Mouse (Mus musculus) stomach, embryonic 15.5 days (tissue): ENCODE data around the gene Shbg. TPM values are rescaled to one million over a fixed set of nuclear protein-coding genes. Genes with fewer than 3 reads are reported as not detected.

ENCODE experiments used
- ATAC-seq: fragments of 200-750 bp; cut with Nextera tagmentation; 2 replicates; pipeline ENCODE4 v1.8.0; 2017; ENCODE audit warnings: low read depth, moderate number of reproducible peaks, moderate TSS enrichment; ENCODE audit not compliant: insufficient read depth, low FRiP score
- H3K27ac ChIP-seq: fragments of 300-500 bp; sonication (generic); 2 replicates; pipeline ENCODE4 v1.5.1; 2015; ENCODE audit warnings: mild to moderate bottlenecking, inconsistent platforms
- H3K27me3 ChIP-seq: fragments of 300-500 bp; sonication (generic); replicated peaks from 2 replicates; pipeline ENCODE4 v1.6.1; 2015; ENCODE audit warnings: inconsistent platforms
- H3K36me3 ChIP-seq: fragments of 300-500 bp; sonication (generic); 2 replicates; pipeline ENCODE4 v1.6.1; 2015; ENCODE audit warnings: inconsistent platforms
- H3K4me1 ChIP-seq: fragments of 300-500 bp; sonication (generic); 2 replicates; pipeline ENCODE4 v1.6.1; 2015; ENCODE audit warnings: inconsistent platforms
- H3K4me2 ChIP-seq: fragments of 300-500 bp; sonication (generic); 2 replicates; pipeline ENCODE4 v1.6.1; 2015; ENCODE audit warnings: mild to moderate bottlenecking, inconsistent platforms
- H3K4me3 ChIP-seq: fragments of 300-500 bp; sonication (generic); replicated peaks from 2 replicates; pipeline ENCODE4 v1.5.1; 2015; ENCODE audit warnings: inconsistent platforms
- H3K9ac ChIP-seq: fragments of 300-500 bp; sonication (generic); 2 replicates; pipeline ENCODE4 v1.6.1; 2015; ENCODE audit warnings: inconsistent platforms
- H3K9me3 ChIP-seq: fragments of 300-500 bp; sonication (generic); 2 replicates; pipeline ENCODE4 v1.6.1; 2016; ENCODE audit warnings: inconsistent platforms
- WGBS: fragments of 180-500 bp; shearing (Covaris S2); methylation state at CpG from one replicate; pipeline ENCODE4 v1.1.7; 2015; 5-methylcytosine and 5-hydroxymethylcytosine counted together
- polyA plus RNA-seq: library from polyadenylated mRNA; unstranded; fragments of >200 nt; fragmentation: Nextera tagmentation; extraction: Ambion mirVana; gene quantifications from 2 replicates; pipeline ENCODE4 v1.2.1, GENCODE M21; 2015

Shbg gene
- polyA plus RNA-seq, 1 experiment from 2014 or later, result 2.1 TPM

- no peaks in the 10 kb centered on the region for H3K27me3 ChIP-seq
- WGBS, result 67% methylated on average over 10 of the region's 10 CpGs
- peak overlapping the region; percentile 86 for H3K27ac ChIP-seq
- H3K9me3 ChIP-seq, result no peaks in the 10 kb centered on the region
- H3K36me3 ChIP-seq, result peaks cover 34% of the 10 kb centered on the region
- no peak for ATAC-seq
- H3K9ac ChIP-seq, result peak overlapping the region; percentile 4; the same call in 1 of the 2 replicates
- H3K4me1 ChIP-seq, result peaks cover 27% of the 10 kb centered on the region
- H3K4me2 ChIP-seq, result peak overlapping the region; percentile 40
- H3K4me3 ChIP-seq, result peak overlapping the region; percentile 13; the same call in 1 of the 2 replicates
Observed at GRCm38 (mm10) chr11:69656617-69657461, 39.1 kb upstream of the Shbg start.

- no peaks in the 10 kb centered on the region for H3K27me3 ChIP-seq
- H3K36me3 ChIP-seq, result peaks cover 39% of the 10 kb centered on the region
- peaks cover 20% of the 10 kb centered on the region for H3K4me1 ChIP-seq
- peak overlapping the region; percentile 40 for H3K4me2 ChIP-seq
- no peaks in the 10 kb centered on the region for H3K9me3 ChIP-seq
- no peak for ATAC-seq
- peak overlapping the region; percentile 22; the same call in 1 of the 2 replicates for H3K4me3 ChIP-seq
- H3K9ac ChIP-seq, result peak overlapping the region; percentile 5; the same call in 1 of the 2 replicates
- WGBS, result 76% methylated on average over 5 of the region's 5 CpGs
- H3K27ac ChIP-seq, result peak overlapping the region; percentile 86
Observed at GRCm38 (mm10) chr11:69656065-69656455, 38.4 kb upstream of the Shbg start.

- no peaks in the 10 kb centered on the region for H3K27me3 ChIP-seq
- H3K36me3 ChIP-seq, result peaks cover 45% of the 10 kb centered on the region
- H3K4me2 ChIP-seq, result peak within 1 kb of the TSS; percentile 40
Observed at GRCm38 (mm10) chr11:69655264-69656064, 37.8 kb upstream of the Shbg start, which contains the start of gene Sox15. Gene Sox15, plus strand, starts transcription at chr11:69655314.

GRCm38 (mm10) chr11:69654760-69655159, 37.1 kb upstream of the Shbg start:
- Histone ChIP-seq H3K4me2 (peak overlapping the region; percentile 40; the same call in 1 of the 2 replicates), H3K36me3 (peaks cover 52% of the 10 kb centered on the region), H3K9ac (no peak overlapping the region), H3K4me3 (peak overlapping the region; percentile 22; the same call in 1 of the 2 replicates), H3K4me1 (peaks cover 20% of the 10 kb centered on the region), H3K9me3 (no peaks in the 10 kb centered on the region), H3K27ac (peak overlapping the region; percentile 86), H3K27me3 (no peaks in the 10 kb centered on the region)
- WGBS, result 34% methylated on average over 9 of the region's 9 CpGs
- 0 out of 2 replicates have a peak, but pooled peaks have one; percentile 18 for ATAC-seq

More at GRCm38 (mm10) chr11:69655264-69656064, 37.8 kb upstream of the Shbg start, which contains the start of gene Sox15:
- H3K4me3 ChIP-seq, result peak within 1 kb of the TSS; percentile 22
- 21% methylated on average over 34 of the region's 34 CpGs for WGBS
- H3K4me1 ChIP-seq, result peaks cover 20% of the 10 kb centered on the region
- H3K27ac ChIP-seq, result peak within 1 kb of the TSS; percentile 86
- H3K9ac ChIP-seq, result peak within 1 kb of the TSS; percentile 5; the same call in 1 of the 2 replicates
- H3K9me3 ChIP-seq, result no peaks in the 10 kb centered on the region
- peak; percentile 65; the same call in 1 of the 2 replicates for ATAC-seq

DNA sequence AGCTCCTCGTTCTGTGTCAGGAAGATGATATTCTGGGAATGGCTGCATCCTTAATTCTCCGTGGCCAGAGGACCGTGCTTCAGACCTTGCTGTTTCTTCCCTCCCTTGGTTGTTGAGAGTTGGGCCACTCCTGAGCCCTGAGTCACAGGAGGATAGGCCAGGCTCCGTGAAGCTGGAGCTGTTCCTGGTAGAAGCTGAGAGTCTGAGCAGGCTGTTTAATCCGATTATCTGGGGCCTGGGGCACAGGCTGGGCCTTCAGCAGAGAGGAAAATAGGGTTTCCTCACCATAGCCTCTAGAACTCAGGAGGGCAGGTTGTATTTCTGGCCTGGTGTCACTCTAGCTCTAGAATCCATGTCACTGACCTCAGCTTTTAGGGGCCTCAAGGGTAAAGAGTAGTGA, 35.7 kb upstream of the Shbg start:
- no peaks in the 10 kb centered on the region for H3K27me3 ChIP-seq
- no peak overlapping the region for H3K4me3 ChIP-seq
- H3K4me1 ChIP-seq, result peaks cover 20% of the 10 kb centered on the region
- ATAC-seq, result no peak
- peaks cover 56% of the 10 kb centered on the region for H3K36me3 ChIP-seq
- WGBS, result 69% methylated on average over 5 of the region's 5 CpGs
- no peak overlapping the region for H3K4me2 ChIP-seq
- H3K27ac ChIP-seq, result no peak overlapping the region
- H3K9ac ChIP-seq, result no peak overlapping the region
- H3K9me3 ChIP-seq, result no peaks in the 10 kb centered on the region

GRCm38 (mm10) chr11:69645860-69646259, 28.2 kb upstream of the Shbg start:
- Histone ChIP-seq H3K4me3 (no peak overlapping the region), H3K4me1 (no peaks in the 10 kb centered on the region), H3K27me3 (no peaks in the 10 kb centered on the region), H3K36me3 (peaks cover 72% of the 10 kb centered on the region), H3K9me3 (no peaks in the 10 kb centered on the region), H3K4me2 (no peak overlapping the region), H3K9ac (no peak overlapping the region), H3K27ac (no peak overlapping the region)
- WGBS, result 89% methylated on average over 5 of the region's 5 CpGs
- ATAC-seq, result no peak

DNA sequence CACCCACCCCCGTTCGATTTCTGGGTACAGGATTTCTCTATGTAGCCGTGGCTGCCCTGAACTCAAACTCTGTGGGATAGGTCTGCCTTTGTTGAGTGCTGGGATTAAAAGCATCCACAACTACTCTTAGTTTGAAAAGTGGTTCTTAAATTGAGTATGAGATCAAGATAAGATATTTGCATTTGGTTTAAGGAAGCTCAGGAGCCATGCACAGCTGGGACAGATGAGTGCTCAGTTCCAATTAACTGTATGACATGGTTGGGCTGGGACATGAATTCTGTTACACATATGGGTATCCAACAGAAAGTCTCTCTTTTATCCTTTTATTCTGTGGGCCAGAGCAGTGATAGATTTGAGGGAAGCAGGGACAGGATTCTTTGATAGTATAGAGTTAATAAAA, 17.8 kb upstream of the Shbg start:
- no peak overlapping the region for H3K4me3 ChIP-seq

DNA sequence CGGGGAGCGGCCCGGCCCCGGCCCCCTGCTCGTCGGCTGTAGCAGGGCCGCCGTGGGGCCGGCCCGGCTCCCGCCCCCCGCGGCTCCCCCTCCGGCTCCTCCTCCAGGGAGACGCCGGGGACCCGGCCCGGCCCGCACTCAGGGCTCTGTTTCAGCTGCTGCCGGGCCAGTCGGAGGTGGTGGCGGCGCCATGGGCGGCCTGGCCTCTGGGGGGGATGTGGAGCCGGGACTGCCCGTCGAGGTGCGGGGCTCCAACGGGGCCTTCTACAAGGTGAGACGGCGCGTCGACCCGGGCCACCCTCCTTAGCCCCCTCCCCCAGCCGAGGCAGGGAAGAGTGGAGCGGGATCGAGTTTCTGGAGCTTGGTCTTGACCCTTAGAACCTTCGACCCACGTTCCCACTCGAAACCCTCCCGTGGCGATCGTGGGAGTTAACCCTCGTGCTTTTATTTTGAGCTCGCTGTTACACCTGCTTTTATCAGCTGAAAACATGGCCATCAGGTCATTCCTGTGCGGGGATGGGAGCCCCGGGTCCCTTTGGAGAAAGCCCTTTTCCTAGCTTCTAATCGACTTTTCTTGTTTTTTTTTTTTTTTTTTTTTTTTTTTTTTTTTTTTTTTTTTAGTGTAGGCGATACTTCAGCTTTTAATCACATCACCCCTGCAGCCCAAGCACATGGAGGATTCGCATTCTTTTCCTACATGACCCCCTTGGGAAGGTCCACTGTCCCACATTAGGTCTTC, 15.6 kb upstream of the Shbg start:
- H3K4me3 ChIP-seq, result peak overlapping the region; percentile 98
- ATAC-seq, result peak; percentile 48
- H3K4me1 ChIP-seq, result peaks cover 8% of the 10 kb centered on the region; the same call in 1 of the 2 replicates
- H3K9me3 ChIP-seq, result no peaks in the 10 kb centered on the region
- no peaks in the 10 kb centered on the region for H3K27me3 ChIP-seq
- no peaks in the 10 kb centered on the region for H3K36me3 ChIP-seq
- peak overlapping the region; percentile 99 for H3K9ac ChIP-seq
- H3K4me2 ChIP-seq, result peak overlapping the region; percentile 64
- H3K27ac ChIP-seq, result peak overlapping the region; percentile 97
- under 1% methylated on average over 32 of the region's 50 CpGs for WGBS

More for the DNA sequence above, 17.8 kb upstream of the Shbg start:
- 70% methylated on average over 3 of the region's 3 CpGs for WGBS
- Histone ChIP-seq H3K9ac (no peak overlapping the region), H3K36me3 (peaks cover 12% of the 10 kb centered on the region), H3K9me3 (no peaks in the 10 kb centered on the region), H3K4me2 (no peak overlapping the region), H3K27ac (no peak overlapping the region), H3K4me1 (peaks cover 8% of the 10 kb centered on the region; the same call in 1 of the 2 replicates), H3K27me3 (no peaks in the 10 kb centered on the region)
- ATAC-seq, result no peak

GRCm38 (mm10) chr11:69632284-69633089, 14.8 kb upstream of the Shbg start, which contains the start of gene Fxr2:
Gene Fxr2, plus strand, starts transcription at chr11:69632990.
- Histone ChIP-seq H3K4me2 (peak within 1 kb of the TSS; percentile 64), H3K9ac (peak within 1 kb of the TSS; percentile 99), H3K27ac (peak within 1 kb of the TSS; percentile 97), H3K27me3 (no peaks in the 10 kb centered on the region), H3K4me1 (peaks cover 8% of the 10 kb centered on the region; the same call in 1 of the 2 replicates), H3K4me3 (peak within 1 kb of the TSS; percentile 98), H3K9me3 (no peaks in the 10 kb centered on the region), H3K36me3 (no peaks in the 10 kb centered on the region)
- peak; percentile 98 for ATAC-seq
- under 1% methylated on average over 49 of the region's 56 CpGs for WGBS

- WGBS, result 76% methylated on average over 1 of the region's 1 CpGs
- no peak overlapping the region for H3K9ac ChIP-seq
- H3K4me1 ChIP-seq, result 0 out of 2 replicates have a peak, but pooled peaks cover 7% of the 10 kb centered on the region
- no peak for ATAC-seq
- H3K36me3 ChIP-seq, result no peaks in the 10 kb centered on the region
- H3K27ac ChIP-seq, result no peak overlapping the region
- no peaks in the 10 kb centered on the region for H3K9me3 ChIP-seq
- H3K4me2 ChIP-seq, result no peak overlapping the region
- no peaks in the 10 kb centered on the region for H3K27me3 ChIP-seq
- no peak overlapping the region for H3K4me3 ChIP-seq
Observed at GRCm38 (mm10) chr11:69629802-69630201, 12.1 kb upstream of the Shbg start.
